Mouse (Mus musculus) CD4-positive helper T cell, adult 2 months (primary cell): ENCODE results near the gene 2810459M11Rik.
"Not testable (repeated sequence)": the region's sequence is repeated elsewhere in the genome, so short reads cannot be mapped to it uniquely, and the experiment has no call there.

Experiments
- DNase-seq: peaks from one replicate; pipeline ENCODE4 v3.0.0-alpha.2; 2012; ENCODE audit warnings: low read depth, missing footprints, low spot score

Gene 2810459M11Rik

GRCm38 (mm10) chr1:86045848-86046805 is at the start of gene 2810459M11Rik:
TSS of gene 2810459M11Rik (plus strand) at chr1:86045863.
- peak; percentile 22 for DNase-seq

GRCm38 (mm10) chr1:85997221-85997620 is 48.4 kb upstream of the 2810459M11Rik start:
- no peak for DNase-seq

GRCm38 (mm10) chr1:85998012-85998411 is 47.7 kb upstream of the 2810459M11Rik start:
- peak; percentile 61 for DNase-seq

- DNase-seq = peak; percentile 56
These were observed 45.7 kb upstream of the 2810459M11Rik start for GRCm38 (mm10) chr1:85999853-86000570.

GRCm38 (mm10) chr1:86005540-86005939 is 40.1 kb upstream of the 2810459M11Rik start:
- DNase-seq = peak; percentile 75

GRCm38 (mm10) chr1:86006040-86006439 is 39.6 kb upstream of the 2810459M11Rik start:
- peak; percentile 69 for DNase-seq

GRCm38 (mm10) chr1:86007778-86008177 is 37.9 kb upstream of the 2810459M11Rik start:
- peak; percentile 86 for DNase-seq

GRCm38 (mm10) chr1:86015758-86016157 is 29.9 kb upstream of the 2810459M11Rik start:
- DNase-seq = not testable (repeated sequence)

GRCm38 (mm10) chr1:86016516-86016915 is 29.1 kb upstream of the 2810459M11Rik start, which contains the start of gene Spata3:
TSS of gene Spata3 (plus strand) at chr1:86016816.
- DNase-seq = no peak

- peak; percentile 68 for DNase-seq
These were observed 27.2 kb upstream of the 2810459M11Rik start for GRCm38 (mm10) chr1:86018235-86019055.

GRCm38 (mm10) chr1:86021365-86021989 is 24.2 kb upstream of the 2810459M11Rik start:
- DNase-seq = peak; percentile 41

GRCm38 (mm10) chr1:86032273-86032987 is 13.2 kb upstream of the 2810459M11Rik start:
- no peak for DNase-seq

- DNase-seq = no peak
These were observed 7.3 kb upstream of the 2810459M11Rik start for GRCm38 (mm10) chr1:86038191-86038951.

- DNase-seq = no peak
These were observed 5.5 kb upstream of the 2810459M11Rik start for GRCm38 (mm10) chr1:86040131-86040530.

- no peak for DNase-seq
These were observed 4.8 kb upstream of the 2810459M11Rik start for GRCm38 (mm10) chr1:86040817-86041216.

GRCm38 (mm10) chr1:86045056-86045455 is 607 bp upstream of the 2810459M11Rik start:
- no peak for DNase-seq

GRCm38 (mm10) chr1:86046833-86047563 is 1.3 kb downstream of the 2810459M11Rik start:
- no peak for DNase-seq

GRCm38 (mm10) chr1:86048231-86048630 is 2.6 kb downstream of the 2810459M11Rik start:
- peak; percentile 47 for DNase-seq

- DNase-seq = no peak
These were observed 3.1 kb downstream of the 2810459M11Rik start for GRCm38 (mm10) chr1:86048744-86049143.
